Mouse (Mus musculus) small intestine, adult 2 months (tissue): ENCODE results near the gene Slmap.

Experiments
- CTCF ChIP-seq: fragments of 200-500 bp; IDR thresholded peaks from 2 replicates; pipeline ENCODE4 v1.5.1; 2012; ENCODE audit warnings: low read depth, mild to moderate bottlenecking, control low read depth, inconsistent platforms, low read length, moderate library complexity, mixed read lengths; ENCODE audit not compliant: insufficient replicate concordance, insufficient read length; ENCODE audit errors: extremely low read depth
- POLR2A ChIP-seq: fragments of 200-500 bp; IDR thresholded peaks from 2 replicates; pipeline ENCODE4 v1.6.1; 2012; ENCODE audit warnings: low read depth, mild to moderate bottlenecking, control low read depth, inconsistent platforms, low read length, moderate library complexity

DNA sequence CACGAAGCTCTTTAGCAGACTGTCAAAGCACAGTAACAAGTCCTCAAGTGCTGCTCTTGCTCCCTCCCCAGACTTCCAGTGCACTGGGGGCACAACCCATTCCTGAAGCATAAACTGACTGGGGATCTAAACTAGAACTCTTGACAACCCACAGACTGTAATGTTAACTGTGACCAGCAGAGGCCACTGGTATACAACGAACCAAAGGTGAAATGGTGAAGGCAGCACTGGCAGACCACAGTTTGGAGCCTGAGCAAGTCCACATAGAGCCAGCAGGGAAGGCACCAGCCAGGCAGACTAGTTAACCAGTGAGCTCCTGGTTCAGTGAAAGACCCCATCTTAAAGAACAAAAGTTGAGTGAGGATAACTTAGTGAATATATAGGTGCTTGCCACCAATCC is 43.6 kb downstream of the Slmap start:
- TF ChIP-seq CTCF (peak; percentile 74; the same call in 1 of the 2 replicates), POLR2A (no peak)
